Mouse (Mus musculus) cerebellum, adult 2 months (tissue): ENCODE results near the gene Trpm5. TPM values are rescaled to one million over a fixed set of nuclear protein-coding genes. Genes with fewer than 3 reads are reported as not detected.
A peak's percentile ranks its signal among the peaks of the same experiment; 100 is the strongest.

Experiments
- DNase-seq, 2 experiments: peaks; one replicate each; pipeline ENCODE4 v3.0.0; 2021
- H3K27ac ChIP-seq: fragments of 200-500 bp; 2 replicates; pipeline ENCODE4 v1.5.1; 2012; ENCODE audit warnings: low read length, control low read depth, inconsistent platforms; ENCODE audit not compliant: insufficient read depth
- H3K27me3 ChIP-seq: fragments of 200-500 bp; 2 replicates; pipeline ENCODE4 v1.6.1; 2012; ENCODE audit warnings: inconsistent platforms, mild to moderate bottlenecking, low read length, moderate library complexity; ENCODE audit not compliant: control insufficient read depth, insufficient read depth
- H3K4me1 ChIP-seq: fragments of 200-500 bp; 2 replicates; pipeline ENCODE4 v1.6.1; 2011; ENCODE audit warnings: low read length; ENCODE audit not compliant: control insufficient read depth, insufficient read depth
- H3K4me3 ChIP-seq: fragments of 200-500 bp; replicated peaks from 2 replicates; pipeline ENCODE3; 2011; ENCODE audit warnings: mild to moderate bottlenecking, low read depth, low read length, control low read depth; ENCODE audit not compliant: insufficient read depth
- CTCF ChIP-seq: fragments of 200-500 bp; IDR thresholded peaks from 2 replicates; pipeline ENCODE4 v1.5.1; 2011; ENCODE audit warnings: low read depth, mild to moderate bottlenecking, control low read depth, low read length, moderate library complexity, borderline replicate concordance; ENCODE audit not compliant: insufficient read depth
- POLR2A ChIP-seq: fragments of 200-500 bp; IDR thresholded peaks from 2 replicates; pipeline ENCODE4 v1.6.1; 2011; ENCODE audit warnings: low read length, control low read depth, borderline replicate concordance; ENCODE audit not compliant: insufficient read depth
- WGBS: fragments of 180-500 bp; shearing (Covaris S2); methylation state at CpG from one replicate; pipeline ENCODE4 v1.1.7; 2018; 5-methylcytosine and 5-hydroxymethylcytosine counted together
- polyA plus RNA-seq: library from polyadenylated mRNA; depleted of rRNA; stranded (reverse); fragments of >200 nt; gene quantifications from 2 replicates; pipeline ENCODE4 v1.2.3, GENCODE M21; 2012

Trpm5 gene
- polyA plus RNA-seq, 1 experiment: 0.13 TPM

DNA sequence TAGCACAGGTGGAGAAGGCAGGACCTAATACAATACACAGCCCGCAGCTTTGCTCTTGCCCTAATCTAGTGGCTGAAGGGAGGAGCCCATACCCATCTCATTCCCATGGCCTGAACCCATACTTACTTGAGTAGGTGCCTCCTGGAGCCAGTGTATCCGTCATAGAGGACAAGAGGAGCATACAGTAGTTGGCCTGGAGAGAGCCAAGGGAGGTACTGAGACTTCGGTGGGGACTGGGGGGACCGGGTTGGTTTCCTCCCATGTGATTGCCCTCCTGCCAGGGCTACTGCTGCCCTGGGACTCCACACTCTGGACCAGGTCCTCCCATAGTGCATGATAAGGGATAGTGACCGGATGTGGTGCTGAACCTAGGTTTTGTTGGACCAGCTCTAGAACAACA is 21.8 kb downstream of the Trpm5 start:
- H3K4me1 ChIP-seq: peaks cover 18% of the 10 kb centered on the region
- DNase-seq: no peak
- no peaks in the 10 kb centered on the region for H3K27me3 ChIP-seq
- H3K4me3 ChIP-seq: no peak overlapping the region
- TF ChIP-seq CTCF (no peak), POLR2A (no peak)
- no peak overlapping the region for H3K27ac ChIP-seq
- WGBS: 85% methylated on average over 5 of the region's 5 CpGs

GRCm38 (mm10) chr7:143070506-143071070 is 23.9 kb downstream of the Trpm5 start:
- Histone ChIP-seq H3K27me3 (no peaks in the 10 kb centered on the region), H3K27ac (no peak overlapping the region), H3K4me1 (peaks cover 18% of the 10 kb centered on the region), H3K4me3 (peak overlapping the region; percentile 91)
- DNase-seq: no peak
- 80% methylated on average over 10 of the region's 10 CpGs for WGBS
- TF ChIP-seq CTCF (no peak), POLR2A (no peak)

GRCm38 (mm10) chr7:143069751-143070400 is 24.6 kb downstream of the Trpm5 start:
- 3% methylated on average over 30 of the region's 30 CpGs for WGBS
- TF ChIP-seq CTCF: no peak
- no peak for TF ChIP-seq POLR2A

GRCm38 (mm10) chr7:143068882-143069591 is 25.4 kb downstream of the Trpm5 start, which contains the start of gene Tssc4:
Gene Tssc4 (plus strand): TSS chr7:143069249.
- peak; percentile 97 to 100 for DNase-seq
- TF ChIP-seq CTCF (no peak), POLR2A (peak; percentile 73)
- Histone ChIP-seq H3K4me1 (peaks cover 19% of the 10 kb centered on the region), H3K27me3 (no peaks in the 10 kb centered on the region), H3K4me3 (peak within 1 kb of the TSS; percentile 91), H3K27ac (peak within 1 kb of the TSS; percentile 84)
- WGBS: under 1% methylated on average over 51 of the region's 51 CpGs

More at GRCm38 (mm10) chr7:143069751-143070400, 24.6 kb downstream of the Trpm5 start:
- H3K27me3 ChIP-seq: no peaks in the 10 kb centered on the region
- no peak for DNase-seq
- peaks cover 15% of the 10 kb centered on the region for H3K4me1 ChIP-seq
- H3K4me3 ChIP-seq: peak overlapping the region; percentile 91
- peak overlapping the region; percentile 60 for H3K27ac ChIP-seq

- DNase-seq: peak in 1 of 2 experiments; percentile 68
- Histone ChIP-seq H3K4me1 (peaks cover 20% of the 10 kb centered on the region), H3K27ac (peak overlapping the region; percentile 84), H3K27me3 (no peaks in the 10 kb centered on the region), H3K4me3 (peak overlapping the region; percentile 65)
- TF ChIP-seq POLR2A (no peak), CTCF (no peak)
- 11% methylated on average over 13 of the region's 13 CpGs for WGBS
These were observed 26.0 kb downstream of the Trpm5 start for GRCm38 (mm10) chr7:143068316-143068881.

DNA sequence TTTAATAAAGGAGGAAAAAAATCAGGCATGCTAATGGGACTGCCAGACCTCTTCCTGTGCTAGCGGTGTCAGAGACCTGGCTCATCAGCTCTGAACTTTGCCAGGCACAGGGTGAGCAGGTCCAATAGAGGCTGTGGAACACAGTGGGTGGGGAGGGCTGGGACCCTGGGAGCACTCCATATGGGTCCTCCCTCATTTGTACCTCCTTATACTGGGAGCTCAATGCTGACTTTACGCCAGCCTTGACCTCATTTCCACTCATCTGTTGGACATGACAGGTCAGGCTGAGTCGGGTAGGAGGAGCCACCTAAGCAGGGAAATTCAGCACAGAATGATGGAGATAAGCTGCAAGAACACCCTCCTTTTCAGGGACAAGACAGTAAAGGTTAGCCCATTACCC is 26.5 kb downstream of the Trpm5 start:
- WGBS: 25% methylated on average over 3 of the region's 3 CpGs
- peak in 1 of 2 experiments; percentile 34 for DNase-seq
- Histone ChIP-seq H3K27ac (peak overlapping the region; percentile 84), H3K4me3 (no peak overlapping the region), H3K27me3 (no peaks in the 10 kb centered on the region), H3K4me1 (peaks cover 20% of the 10 kb centered on the region)
- TF ChIP-seq CTCF (no peak), POLR2A (no peak)

GRCm38 (mm10) chr7:143067469-143067868 is 27.0 kb downstream of the Trpm5 start:
- peaks cover 20% of the 10 kb centered on the region for H3K4me1 ChIP-seq
- H3K27ac ChIP-seq: no peak overlapping the region
- H3K4me3 ChIP-seq: no peak overlapping the region
- TF ChIP-seq CTCF (no peak), POLR2A (no peak)
- DNase-seq: peak in 1 of 2 experiments; percentile 25
- H3K27me3 ChIP-seq: no peaks in the 10 kb centered on the region
- 10% methylated on average over 2 of the region's 2 CpGs for WGBS
